Mouse (Mus musculus) v-Abl transformed pro-B cells (cell line): ENCODE measurements around the gene Cubn.

Experiments
- in situ Hi-C, 2 experiments: fragments of 400-800 bp; cut with MboI; formaldehyde crosslinking; loops; one replicate each; pipeline ENCODE4 v1.15.1; 2025; ENCODE audit not compliant: unreplicated experiment in 2 of 2

Cubn gene

GRCm38 (mm10) chr2:13271165-13271957, 220.3 kb downstream of the Cubn start, which contains the start of gene Rsu1:
Rsu1 (minus strand) TSS chr2:13271415.
- in situ Hi-C loops = loop anchor here (10.0 kb wide), 5 partner anchors 663 to 1783 kb away; partner anchors contain the start of gene Nsun6 (in 1 of the 2)

- in situ Hi-C loops = loop anchor here (10.0 kb wide), 5 partner anchors 664 to 1784 kb away; partner anchors contain the start of gene Nsun6 (in 1 of the 2)
Measured at GRCm38 (mm10) chr2:13270736-13271135, 220.9 kb downstream of the Cubn start.

DNA sequence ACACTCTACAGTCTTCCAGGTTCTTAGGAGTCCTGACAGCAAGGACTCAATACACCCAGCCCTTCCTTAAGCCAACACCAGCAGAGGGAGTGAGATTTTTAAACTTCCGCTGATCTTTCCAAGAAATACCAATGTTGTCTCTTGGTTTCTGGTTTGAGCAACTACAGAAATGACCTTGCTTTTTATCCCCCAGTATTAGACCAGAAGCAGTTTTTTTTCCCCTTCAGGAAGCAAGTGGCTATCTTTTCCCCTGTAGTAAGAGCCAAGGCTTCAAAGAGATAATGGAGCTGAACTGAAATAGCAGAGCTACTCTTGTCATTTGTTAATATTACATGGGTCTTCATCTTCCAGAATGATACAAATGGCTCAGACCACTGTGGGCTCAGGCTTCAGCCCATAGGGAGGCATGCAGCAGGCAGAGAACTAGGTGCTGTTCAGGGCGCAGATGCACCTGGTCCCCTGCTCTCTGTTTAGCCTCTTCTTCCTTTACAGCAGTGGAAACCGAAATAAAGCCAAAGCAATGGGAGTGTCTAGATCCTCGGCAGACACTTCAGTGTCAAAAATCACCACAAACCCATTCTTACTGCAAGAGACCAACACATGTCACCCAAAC, 222.8 kb downstream of the Cubn start:
- in situ Hi-C loops = loop anchor here (10.0 kb wide), 3 partner anchors 834 to 1264 kb away; no protein-coding TSS in a partner anchor

DNA sequence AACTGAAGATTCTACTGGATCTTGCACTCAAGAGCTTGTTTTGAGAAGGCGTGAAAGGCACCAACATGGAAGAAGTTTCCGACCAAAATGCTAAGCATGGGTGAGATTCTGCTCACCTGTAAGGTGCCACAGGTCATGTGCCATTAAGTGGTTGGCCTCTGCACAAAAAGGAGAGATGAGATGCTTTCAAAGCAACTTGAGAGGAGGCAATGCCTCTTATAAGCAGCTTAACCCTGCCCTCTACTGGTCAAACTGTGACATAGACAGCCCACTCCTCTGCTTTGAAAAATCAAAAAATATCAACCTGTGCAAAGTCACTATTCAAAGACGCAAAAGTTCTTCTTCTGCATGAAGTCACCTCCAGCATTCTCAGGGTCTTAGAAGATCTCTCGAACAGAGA, 226.7 kb downstream of the Cubn start:
- in situ Hi-C loops = loop anchor here (5.0 to 10.0 kb wide), 4 partner anchors 828 to 1260 kb away; no protein-coding TSS in a partner anchor

GRCm38 (mm10) chr2:13263150-13263549, 228.5 kb downstream of the Cubn start:
- in situ Hi-C loops = loop anchor here (5.0 to 10.0 kb wide), 4 partner anchors 826 to 1258 kb away; no protein-coding TSS in a partner anchor

DNA sequence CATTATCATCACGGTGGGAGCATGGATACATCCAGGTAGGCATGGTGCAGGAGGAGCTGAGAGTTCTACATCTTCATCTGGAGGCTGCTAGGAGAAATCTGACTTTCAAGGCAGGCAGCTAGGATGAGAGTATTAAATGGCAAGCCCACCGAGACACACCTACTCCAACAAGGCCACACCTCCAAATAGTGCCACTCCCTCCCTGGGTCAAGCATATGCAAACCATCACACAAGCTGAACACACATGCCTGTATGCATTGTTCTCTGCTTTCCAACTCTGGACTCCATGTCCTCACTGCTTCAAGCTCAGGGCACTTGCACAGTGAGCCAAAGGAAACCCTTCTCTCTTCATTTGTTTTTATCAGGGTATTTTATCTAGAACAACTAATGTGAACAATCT, 233.0 kb downstream of the Cubn start:
- in situ Hi-C loops = no loop called here

DNA sequence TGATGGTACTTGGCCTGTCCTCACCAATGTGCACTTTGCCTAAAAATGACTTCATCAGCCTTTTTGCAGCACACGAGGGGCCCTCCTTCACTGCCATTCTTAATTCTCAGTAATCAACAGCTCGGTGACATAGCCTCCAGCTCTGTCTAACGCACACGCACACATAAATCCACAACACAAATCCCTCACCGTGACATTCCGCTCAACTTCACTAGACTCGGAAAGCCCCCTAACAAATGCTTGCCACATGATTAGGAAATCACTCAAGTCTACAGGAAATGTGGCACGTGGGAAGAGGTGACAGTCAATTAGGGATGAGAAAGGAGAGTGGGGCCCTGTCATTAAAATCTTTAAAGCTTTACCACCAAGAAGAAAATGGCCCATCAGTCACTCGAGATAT, 250.9 kb downstream of the Cubn start:
- in situ Hi-C loops = no loop called here

DNA sequence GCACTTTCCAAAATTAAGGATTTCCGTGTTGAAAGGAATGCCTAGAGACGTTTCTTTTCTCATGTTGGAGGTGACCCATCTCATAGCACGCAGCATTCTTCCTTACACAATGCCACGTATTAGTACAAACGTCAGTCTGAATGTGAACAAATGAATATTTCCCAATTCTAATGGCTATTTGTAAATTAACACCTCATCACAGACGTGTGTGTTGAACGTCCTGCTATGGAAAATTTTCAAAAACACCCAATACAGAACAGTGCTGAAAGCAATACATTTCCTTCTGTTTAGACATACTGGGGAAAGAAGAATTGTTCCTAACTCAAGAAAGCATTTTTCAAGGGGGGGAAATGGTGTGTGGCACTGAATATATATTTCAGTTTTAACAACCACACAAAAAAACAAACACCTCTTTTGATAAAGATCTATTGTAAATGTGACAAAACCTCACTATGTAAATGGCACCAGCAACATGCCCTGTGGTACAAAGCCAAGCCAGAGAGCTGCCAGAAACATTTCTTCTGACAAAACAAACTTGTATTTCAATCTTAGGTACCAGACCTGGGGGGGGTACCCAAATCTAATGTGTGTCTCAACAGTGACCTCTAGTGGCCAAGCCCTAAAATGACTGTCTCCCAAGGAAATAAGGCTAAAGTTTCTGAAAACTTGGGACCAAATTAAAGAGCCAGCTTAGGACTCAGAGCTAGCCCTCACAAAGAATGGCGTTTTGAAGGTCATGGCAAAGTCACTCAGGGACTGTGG, 254.3 kb downstream of the Cubn start:
- in situ Hi-C loops = loop anchor here (5.0 to 10.0 kb wide), 3 partner anchors 313 to 803 kb away; partner anchors contain the start of gene Pter (in 1 of the 2)

DNA sequence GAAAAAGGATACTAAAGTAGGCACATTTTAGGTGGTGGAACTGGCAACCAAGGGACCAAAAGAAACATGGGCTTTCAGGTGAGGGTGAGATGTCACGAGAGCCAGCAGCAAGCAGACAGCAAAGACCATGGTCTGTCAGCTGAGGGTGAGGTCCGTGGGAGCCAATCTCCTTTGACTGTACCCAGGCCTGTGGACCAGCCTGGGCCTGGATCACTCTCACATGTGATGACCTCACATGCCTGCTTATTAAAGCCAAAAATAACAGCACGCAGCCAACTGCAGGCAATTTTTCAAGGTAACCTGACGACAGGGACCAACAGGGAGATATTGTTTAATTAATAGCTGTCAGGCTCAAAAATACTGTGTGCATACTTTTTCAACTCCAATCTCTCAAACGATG, 255.9 kb downstream of the Cubn start:
- in situ Hi-C loops = loop anchor here (5.0 to 10.0 kb wide), 3 partner anchors 311 to 801 kb away; partner anchors contain the start of gene Pter (in 1 of the 2)

DNA sequence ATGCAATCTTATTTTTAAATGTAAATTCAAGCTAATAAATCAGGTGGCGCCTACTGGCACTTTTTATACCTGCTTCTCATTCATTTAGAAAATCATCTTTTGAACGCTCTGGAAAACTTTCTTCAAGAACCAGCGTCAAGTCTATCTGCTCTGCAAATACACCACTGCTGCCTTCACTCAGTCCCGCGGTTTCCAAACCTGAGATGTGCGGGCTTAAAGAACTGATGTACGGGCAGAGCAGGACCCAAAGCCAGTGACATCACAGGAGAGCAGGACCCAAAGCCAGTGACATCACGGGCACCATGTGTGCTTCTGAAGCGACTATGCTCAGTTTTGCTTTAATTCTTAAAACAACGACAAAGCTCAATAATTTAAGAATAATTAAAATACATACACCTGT, 256.8 kb downstream of the Cubn start:
- in situ Hi-C loops = loop anchor here (5.0 to 10.0 kb wide), 3 partner anchors 310 to 800 kb away; partner anchors contain the start of gene Pter (in 1 of the 2)

DNA sequence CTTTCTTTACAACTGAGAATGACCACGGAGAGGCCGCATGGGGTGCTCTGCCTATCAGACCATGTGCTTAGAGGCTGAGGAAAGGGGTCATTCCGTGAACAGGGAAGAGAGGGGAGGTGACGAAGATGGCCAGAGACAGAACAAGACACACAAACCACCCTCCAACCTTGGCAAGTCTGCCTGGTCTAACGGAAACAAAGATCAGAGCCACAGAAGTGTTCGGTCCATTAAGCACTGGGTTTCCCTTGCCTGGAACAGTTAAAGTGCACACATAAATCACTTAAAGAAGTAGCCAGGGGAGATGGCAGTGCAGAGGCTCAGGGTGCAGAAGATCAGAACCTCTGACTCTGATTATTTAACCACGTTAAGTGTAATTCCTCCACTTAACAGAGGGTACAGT, 257.7 kb downstream of the Cubn start:
- in situ Hi-C loops = loop anchor here in 1 of 2 experiments (10.0 kb wide), 2 partner anchors 309 to 799 kb away; partner anchors contain the start of gene Pter

DNA sequence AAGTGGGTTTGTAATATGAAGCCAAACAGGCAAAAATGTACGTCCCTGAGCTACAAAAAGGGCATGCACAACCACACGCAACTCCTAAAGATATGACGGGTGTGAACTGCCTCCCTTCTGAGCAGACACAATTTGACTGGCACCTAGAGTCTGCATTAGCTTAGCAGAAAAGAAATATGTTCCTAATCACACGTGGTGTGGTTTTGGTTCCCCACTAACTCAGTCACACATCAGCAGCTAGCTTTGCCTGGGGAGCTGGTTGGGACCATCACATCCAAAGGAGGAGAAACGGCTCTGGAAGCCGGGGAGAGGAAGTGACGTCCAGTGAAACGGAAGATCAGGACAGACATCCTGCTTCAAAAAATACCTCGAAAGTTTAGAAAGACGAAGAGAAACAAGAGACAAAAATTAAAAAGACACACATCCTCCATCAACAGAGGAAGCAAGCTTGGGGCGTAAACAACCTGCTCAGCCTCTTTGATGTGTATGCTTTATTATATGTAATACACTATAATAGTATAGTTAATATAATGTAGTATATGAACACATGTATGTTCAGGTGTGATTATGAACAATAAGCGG, 258.3 kb downstream of the Cubn start:
- in situ Hi-C loops = loop anchor here in 1 of 2 experiments (10.0 kb wide), 2 partner anchors 309 to 799 kb away; partner anchors contain the start of gene Pter

GRCm38 (mm10) chr2:13232305-13232704, 259.3 kb downstream of the Cubn start:
- in situ Hi-C loops = loop anchor here in 1 of 2 experiments (10.0 kb wide), 2 partner anchors 308 to 798 kb away; partner anchors contain the start of gene Pter

GRCm38 (mm10) chr2:13229686-13230085, 261.9 kb downstream of the Cubn start:
- in situ Hi-C loops = loop anchor here in 1 of 2 experiments (10.0 kb wide), 2 partner anchors 305 to 795 kb away; partner anchors contain the start of gene Pter
